Mouse (Mus musculus) heart, embryonic 16.5 days (tissue): ENCODE results near the gene Ppp1r12b. TPM values are rescaled to one million over a fixed set of nuclear protein-coding genes. Genes with fewer than 3 reads are reported as not detected.

Experiments
- ATAC-seq: fragments of 200-750 bp; cut with Nextera tagmentation; replicated peaks from 2 replicates; pipeline ENCODE4 v1.8.0; 2017; ENCODE audit warnings: moderate number of reproducible peaks; ENCODE audit not compliant: insufficient read depth, low FRiP score; ENCODE audit errors: extremely low read depth
- H3K27ac ChIP-seq: fragments of 300-500 bp; sonication (generic); 2 replicates; pipeline ENCODE4 v1.5.1; 2014; ENCODE audit warnings: mild to moderate bottlenecking, low read length, control low read depth, moderate library complexity
- H3K27me3 ChIP-seq: fragments of 300-500 bp; sonication (generic); 2 replicates; pipeline ENCODE4 v1.6.1; 2014; ENCODE audit warnings: low read length, mixed read lengths; ENCODE audit not compliant: control insufficient read depth, insufficient read depth
- H3K36me3 ChIP-seq: fragments of 300-500 bp; sonication (generic); 2 replicates; pipeline ENCODE4 v1.6.1; 2014; ENCODE audit not compliant: control insufficient read depth, insufficient read depth
- H3K4me1 ChIP-seq: fragments of 300-500 bp; sonication (generic); 2 replicates; pipeline ENCODE4 v1.6.1; 2014; ENCODE audit warnings: low read length, mixed read lengths; ENCODE audit not compliant: control insufficient read depth, insufficient read depth
- H3K4me2 ChIP-seq: fragments of 300-500 bp; sonication (generic); 2 replicates; pipeline ENCODE4 v1.6.1; 2014; ENCODE audit warnings: low read depth, mild to moderate bottlenecking, control low read depth, low read length
- H3K4me3 ChIP-seq: fragments of 300-500 bp; sonication (generic); 2 replicates; pipeline ENCODE4 v1.5.1; 2014; ENCODE audit warnings: mild to moderate bottlenecking, control low read depth, low read length
- H3K9ac ChIP-seq: fragments of 300-500 bp; sonication (generic); 2 replicates; pipeline ENCODE4 v1.6.1; 2014; ENCODE audit warnings: low read length, control low read depth
- H3K9me3 ChIP-seq: fragments of 300-500 bp; sonication (generic); replicated peaks from 2 replicates; pipeline ENCODE4 v1.6.1; 2016; ENCODE audit warnings: low read length; ENCODE audit not compliant: control insufficient read depth
- WGBS: fragments of 180-500 bp; shearing (Covaris S2); extraction: QIAGEN DNeasy Blood & Tissue Kit; methylation state at CpG from one replicate; pipeline ENCODE4 v1.1.7; 2014; 5-methylcytosine and 5-hydroxymethylcytosine counted together
- polyA plus RNA-seq: library from polyadenylated mRNA; unstranded; fragments of >200 nt; fragmentation: Nextera tagmentation; extraction: Ambion mirVana; gene quantifications from 2 replicates; pipeline ENCODE4 v1.2.1, GENCODE M21; 2015

The Ppp1r12b gene
- polyA plus RNA-seq, 1 experiment from 2014 or later: 24.2 TPM

DNA sequence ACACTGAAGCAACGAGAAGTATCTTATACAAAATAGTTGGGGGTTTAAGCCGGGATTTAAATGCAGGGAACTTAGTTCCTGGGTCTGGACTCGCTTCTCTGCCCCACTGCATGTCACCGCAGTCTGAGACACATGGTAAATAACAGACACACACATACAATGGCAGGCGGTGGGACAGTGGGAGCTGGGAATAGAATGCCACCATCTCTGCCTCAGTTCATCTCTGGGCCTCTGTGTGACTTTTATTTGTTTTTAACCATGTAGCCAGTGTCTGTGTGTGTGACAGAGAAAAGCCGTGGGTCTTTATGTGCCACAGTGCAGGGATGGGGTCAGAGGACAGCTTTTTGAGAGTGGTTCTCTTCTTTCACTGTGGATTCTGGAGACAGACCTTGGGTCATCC, 130.8 kb downstream of the Ppp1r12b start:
- H3K36me3 ChIP-seq: peaks cover 10% of the 10 kb centered on the region
- H3K4me2 ChIP-seq: no peak overlapping the region
- H3K9ac ChIP-seq: no peak overlapping the region
- H3K4me3 ChIP-seq: no peak overlapping the region
- peak overlapping the region; percentile 12 for H3K27ac ChIP-seq
- H3K4me1 ChIP-seq: peaks cover 25% of the 10 kb centered on the region
- no peaks in the 10 kb centered on the region for H3K9me3 ChIP-seq
- no peak for ATAC-seq
- no peaks in the 10 kb centered on the region for H3K27me3 ChIP-seq
- 53% methylated on average over 6 of the region's 6 CpGs for WGBS

DNA sequence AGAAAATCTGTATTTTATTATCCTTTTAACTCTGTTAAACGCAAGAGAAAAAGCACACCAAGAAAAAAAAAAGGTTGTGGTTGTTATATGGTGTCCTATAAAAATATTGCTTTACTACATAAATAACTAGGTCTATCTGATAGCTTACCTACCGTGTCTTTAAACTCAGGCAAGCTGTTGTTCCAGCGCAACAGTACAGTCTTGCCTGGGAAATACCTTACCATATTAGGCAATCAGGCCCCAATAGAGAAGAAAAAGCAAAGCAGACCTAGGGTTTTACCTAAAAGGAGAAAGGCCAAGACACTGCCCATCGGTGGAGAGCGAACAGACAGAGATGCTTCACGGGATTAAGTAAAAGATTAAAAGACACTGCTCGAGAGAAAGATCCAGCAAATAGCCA, 131.9 kb downstream of the Ppp1r12b start:
- Histone ChIP-seq H3K4me3 (no peak overlapping the region), H3K9ac (no peak overlapping the region), H3K4me2 (no peak overlapping the region), H3K9me3 (no peaks in the 10 kb centered on the region), H3K27ac (peak overlapping the region; percentile 14), H3K27me3 (no peaks in the 10 kb centered on the region), H3K36me3 (peaks cover 10% of the 10 kb centered on the region), H3K4me1 (peaks cover 26% of the 10 kb centered on the region)
- WGBS: 40% methylated on average over 7 of the region's 7 CpGs
- ATAC-seq: no peak

DNA sequence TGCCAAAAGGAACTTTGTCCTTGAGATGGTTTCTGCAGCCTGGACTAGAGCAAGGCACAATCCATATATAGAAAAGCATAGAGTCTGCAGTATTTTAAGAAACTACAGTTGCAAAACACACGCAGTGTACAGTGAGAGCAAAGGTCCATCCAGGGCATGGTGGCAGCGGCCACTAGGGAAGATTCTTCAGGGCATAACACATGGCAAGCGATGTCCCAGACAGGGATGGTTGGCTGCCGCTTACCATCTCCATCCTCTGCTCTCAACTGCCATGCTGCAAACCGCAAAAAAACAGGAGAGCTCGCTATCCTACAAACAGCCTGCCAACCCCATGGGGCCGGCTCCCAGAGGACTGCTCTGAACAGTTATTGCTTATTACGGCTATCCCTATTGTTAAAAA, 132.4 kb downstream of the Ppp1r12b start:
- Histone ChIP-seq H3K9ac (no peak overlapping the region), H3K9me3 (no peaks in the 10 kb centered on the region), H3K27me3 (no peaks in the 10 kb centered on the region), H3K27ac (peak overlapping the region; percentile 72), H3K4me1 (peaks cover 26% of the 10 kb centered on the region), H3K4me2 (no peak overlapping the region), H3K36me3 (peaks cover 10% of the 10 kb centered on the region), H3K4me3 (no peak overlapping the region)
- WGBS: 57% methylated on average over 8 of the region's 8 CpGs
- no peak; the same call in 1 of the 2 replicates for ATAC-seq

DNA sequence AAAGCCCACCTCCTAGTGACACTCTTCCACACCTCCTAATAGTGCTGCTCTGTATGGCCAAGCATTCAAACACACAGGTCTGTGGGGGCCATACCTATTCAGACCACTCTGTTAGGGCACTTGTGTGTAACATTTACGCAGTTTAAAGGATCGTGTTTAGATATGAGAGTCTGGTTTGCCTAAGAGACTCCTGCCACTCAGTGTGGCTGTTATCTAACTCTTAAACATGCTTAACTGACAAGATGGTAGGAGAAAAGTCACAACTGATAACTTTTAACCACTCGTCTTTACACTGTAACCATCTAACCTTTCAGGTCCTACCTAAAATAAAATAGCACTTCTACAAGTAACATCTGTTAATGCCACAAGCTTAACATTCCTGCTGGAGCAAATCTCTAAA, 134.9 kb downstream of the Ppp1r12b start:
- WGBS: 43% methylated on average over 3 of the region's 3 CpGs
- no peaks in the 10 kb centered on the region for H3K9me3 ChIP-seq
- no peak for ATAC-seq
- no peak overlapping the region for H3K9ac ChIP-seq
- peaks cover 49% of the 10 kb centered on the region for H3K4me1 ChIP-seq
- H3K4me3 ChIP-seq: no peak overlapping the region
- H3K4me2 ChIP-seq: no peak overlapping the region
- no peak overlapping the region for H3K27ac ChIP-seq
- H3K36me3 ChIP-seq: peaks cover 5% of the 10 kb centered on the region; the same call in 1 of the 2 replicates
- H3K27me3 ChIP-seq: no peaks in the 10 kb centered on the region

DNA sequence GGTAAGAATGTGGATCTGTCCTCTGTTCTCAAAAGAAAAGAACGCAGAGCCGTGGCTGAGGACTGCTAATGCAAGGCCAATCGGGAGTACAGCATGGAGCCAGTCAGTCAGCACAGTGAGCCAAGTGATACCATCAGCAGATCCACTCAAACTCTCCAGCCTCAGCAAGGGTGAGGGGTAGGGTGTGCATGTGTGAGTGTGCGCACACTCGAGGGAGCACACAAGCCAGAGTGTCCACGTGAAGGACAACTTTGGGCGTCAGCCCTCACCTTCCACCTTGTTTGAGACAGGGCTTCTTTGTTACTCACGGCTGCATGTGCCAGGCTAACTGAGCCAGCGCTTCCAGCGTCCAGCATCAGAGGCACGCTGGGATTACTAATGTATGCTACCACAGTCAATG, 136.5 kb downstream of the Ppp1r12b start:
- H3K9ac ChIP-seq: no peak overlapping the region
- 85% methylated on average over 11 of the region's 11 CpGs for WGBS

DNA sequence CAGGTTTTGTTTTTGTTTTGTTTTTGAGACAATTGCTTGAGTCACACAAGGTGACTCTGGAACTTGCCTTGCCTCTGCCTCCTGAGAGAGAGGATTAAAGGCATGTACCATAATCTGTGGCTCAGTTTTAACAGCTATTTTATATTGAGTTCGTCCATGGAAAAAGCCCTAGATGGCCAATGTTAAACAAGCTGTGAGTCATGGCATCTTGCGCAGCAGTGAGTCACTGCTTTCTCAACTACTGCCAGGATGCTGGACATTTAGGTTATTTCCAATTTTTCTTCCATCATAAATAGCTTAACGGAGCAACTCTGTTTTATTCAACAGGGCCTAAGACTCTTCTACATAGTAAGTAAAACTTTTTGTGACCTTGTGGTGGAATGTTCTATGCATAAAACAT, 137.0 kb downstream of the Ppp1r12b start:
- no peak for ATAC-seq
- H3K9me3 ChIP-seq: no peaks in the 10 kb centered on the region
- WGBS: 80% methylated on average over 3 of the region's 3 CpGs
- H3K4me3 ChIP-seq: no peak overlapping the region
- H3K4me2 ChIP-seq: no peak overlapping the region
- H3K36me3 ChIP-seq: peaks cover 7% of the 10 kb centered on the region; the same call in 1 of the 2 replicates
- H3K27me3 ChIP-seq: no peaks in the 10 kb centered on the region
- H3K4me1 ChIP-seq: peaks cover 48% of the 10 kb centered on the region
- H3K27ac ChIP-seq: no peak overlapping the region
- no peak overlapping the region for H3K9ac ChIP-seq

More for the DNA sequence above, 136.5 kb downstream of the Ppp1r12b start:
- H3K36me3 ChIP-seq: peaks cover 5% of the 10 kb centered on the region; the same call in 1 of the 2 replicates
- no peaks in the 10 kb centered on the region for H3K9me3 ChIP-seq
- ATAC-seq: no peak
- H3K4me2 ChIP-seq: no peak overlapping the region
- peaks cover 52% of the 10 kb centered on the region for H3K4me1 ChIP-seq
- no peak overlapping the region for H3K4me3 ChIP-seq
- no peaks in the 10 kb centered on the region for H3K27me3 ChIP-seq
- H3K27ac ChIP-seq: peak overlapping the region; percentile 23; the same call in 1 of the 2 replicates

DNA sequence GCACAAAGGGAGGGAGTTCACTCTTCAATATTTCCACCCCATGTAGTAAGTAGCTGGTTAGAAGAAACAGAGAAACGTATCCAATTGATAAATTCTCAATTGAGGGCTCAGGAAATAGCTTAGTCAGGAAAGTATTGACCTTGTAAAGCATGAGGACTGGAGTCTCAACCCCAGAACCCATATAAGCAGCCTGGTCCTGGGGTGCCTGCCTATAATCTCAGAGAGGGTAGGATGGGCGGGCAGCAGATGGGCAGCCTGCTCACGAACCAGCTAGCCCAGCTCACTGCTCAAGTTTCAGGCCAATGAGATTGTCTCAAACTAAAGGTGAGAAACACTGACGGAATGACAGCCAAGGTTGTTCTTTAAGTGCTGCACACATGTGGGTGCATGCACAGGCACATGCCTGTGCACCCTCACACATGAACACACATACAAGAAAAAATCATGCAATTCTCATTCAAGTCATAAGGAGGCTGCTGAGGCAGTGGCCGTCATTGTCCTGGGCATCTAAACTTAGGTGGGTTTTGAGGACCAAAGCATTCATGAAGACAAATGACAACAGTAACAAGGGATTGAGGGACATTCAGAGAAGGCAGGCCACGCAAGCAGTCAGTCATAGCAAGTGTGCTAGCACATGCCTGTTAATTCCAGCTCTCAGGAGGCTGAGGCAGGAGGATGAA, 137.7 kb downstream of the Ppp1r12b start:
- no peak overlapping the region for H3K4me2 ChIP-seq
- peaks cover 43% of the 10 kb centered on the region for H3K4me1 ChIP-seq
- 88% methylated on average over 6 of the region's 6 CpGs for WGBS
- H3K4me3 ChIP-seq: no peak overlapping the region
- H3K27me3 ChIP-seq: no peaks in the 10 kb centered on the region
- no peaks in the 10 kb centered on the region for H3K9me3 ChIP-seq
- peaks cover 7% of the 10 kb centered on the region; the same call in 1 of the 2 replicates for H3K36me3 ChIP-seq
- no peak overlapping the region for H3K9ac ChIP-seq
- peak overlapping the region; percentile 85 for H3K27ac ChIP-seq
- no peak for ATAC-seq

DNA sequence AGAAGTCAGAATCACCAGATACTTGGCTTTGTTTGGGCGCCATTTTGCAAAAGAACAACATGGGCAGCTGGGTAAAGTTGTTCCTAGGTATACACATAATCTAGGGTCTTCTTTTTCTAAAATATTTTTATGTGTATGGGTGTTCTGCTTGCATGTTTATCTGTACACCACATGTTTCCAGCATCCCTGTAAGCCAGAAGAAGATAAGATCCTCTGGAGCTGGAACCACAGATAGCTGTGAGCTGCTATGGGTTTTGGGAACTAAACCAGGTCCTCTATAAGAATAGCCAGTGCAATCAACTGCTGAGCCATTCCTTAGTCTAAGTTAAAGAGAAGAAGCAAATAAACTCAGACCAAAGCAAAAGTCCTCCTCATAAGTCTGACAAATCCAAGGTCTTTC, 138.6 kb downstream of the Ppp1r12b start:
- Histone ChIP-seq H3K27ac (peak overlapping the region; percentile 85), H3K9ac (no peak overlapping the region), H3K9me3 (no peaks in the 10 kb centered on the region), H3K36me3 (peaks cover 7% of the 10 kb centered on the region; the same call in 1 of the 2 replicates), H3K4me1 (peaks cover 39% of the 10 kb centered on the region), H3K4me2 (0 out of 2 replicates have a peak overlapping the region, but pooled peaks have one; percentile 22), H3K4me3 (no peak overlapping the region), H3K27me3 (no peaks in the 10 kb centered on the region)
- WGBS: 89% methylated on average over 1 of the region's 1 CpGs
- no peak for ATAC-seq

DNA sequence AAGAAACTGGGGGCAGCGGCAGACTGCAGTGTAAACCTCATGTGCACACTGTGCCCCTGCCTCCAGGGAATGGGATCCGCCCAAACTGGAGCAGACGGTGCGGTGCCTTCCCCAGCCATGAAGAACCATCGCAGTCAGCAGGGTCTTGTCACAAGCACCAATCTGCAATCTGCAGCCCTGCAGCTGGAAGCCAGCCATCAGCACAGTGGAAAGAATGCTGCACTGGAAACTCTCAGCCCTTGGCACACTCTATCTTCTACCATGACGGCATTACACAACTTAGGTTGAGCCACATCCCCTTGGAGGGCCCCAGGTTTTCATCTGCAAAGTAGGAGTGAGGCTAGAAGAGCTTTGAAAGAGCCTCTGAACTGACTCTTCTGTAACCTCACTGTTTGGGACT, 139.1 kb downstream of the Ppp1r12b start:
- 16% methylated on average over 6 of the region's 6 CpGs for WGBS
- ATAC-seq: peak; percentile 97
- H3K4me2 ChIP-seq: 0 out of 2 replicates have a peak overlapping the region, but pooled peaks have one; percentile 22
- peaks cover 7% of the 10 kb centered on the region; the same call in 1 of the 2 replicates for H3K36me3 ChIP-seq
- H3K9ac ChIP-seq: no peak overlapping the region
- H3K9me3 ChIP-seq: no peaks in the 10 kb centered on the region
- H3K27ac ChIP-seq: peak overlapping the region; percentile 85
- H3K4me1 ChIP-seq: peaks cover 39% of the 10 kb centered on the region
- H3K4me3 ChIP-seq: no peak overlapping the region
- H3K27me3 ChIP-seq: no peaks in the 10 kb centered on the region
